Mouse (Mus musculus): Measurements from ENCODE around the gene Idi1. TPM values are rescaled to one million over a fixed set of nuclear protein-coding genes. Genes with fewer than 3 reads are reported as not detected.
"Not testable (repeated sequence)": the region's sequence is repeated elsewhere in the genome, so short reads cannot be mapped to it uniquely, and the experiment has no call there.

Idi1 gene
- polyA plus RNA-seq (2015; fragmentation: Nextera tagmentation; extraction: Ambion mirVana), result 128 and 130 TPM in 2 replicates

GRCm38 (mm10) chr13:8885445-8886184 lies at the start of gene Idi1:
Gene Idi1 (plus strand): TSS chr13:8885501.
- no peaks in the 10 kb centered on the region for H3K27me3 ChIP-seq (replicated peaks; ENCODE audit: control insufficient read depth, insufficient read depth, low read length)
- peak within 1 kb of the TSS; percentile 67 for H3K4me2 ChIP-seq (ENCODE audit: low read depth, low read length)
- ATAC-seq, result peak; percentile 100
- peak within 1 kb of the TSS; percentile 84 for H3K9ac ChIP-seq (ENCODE audit: low read depth, low read length)
- H3K4me3 ChIP-seq (ENCODE audit: low read length), result peak within 1 kb of the TSS; percentile 76
- peaks cover 3% of the 10 kb centered on the region; the same call in 1 of the 2 replicates for H3K4me1 ChIP-seq (ENCODE audit: control insufficient read depth, insufficient read depth, low read length)
- 0 out of 2 replicates have a peak, but pooled peaks cover 3% of the 10 kb centered on the region for H3K36me3 ChIP-seq (ENCODE audit: control insufficient read depth, insufficient read depth, low read length)
- no peaks in the 10 kb centered on the region for H3K9me3 ChIP-seq (ENCODE audit: control insufficient read depth, low read length)
- WGBS, result under 1% methylated on average over 46 of the region's 46 CpGs
- peak within 1 kb of the TSS; percentile 96 for H3K27ac ChIP-seq (ENCODE audit: low read length)

- no peak overlapping the region for H3K9ac ChIP-seq (ENCODE audit: low read depth, low read length)
- ATAC-seq, result no peak
- 0 out of 2 replicates have a peak, but pooled peaks cover 8% of the 10 kb centered on the region for H3K36me3 ChIP-seq (ENCODE audit: control insufficient read depth, insufficient read depth, low read length)
- no peaks in the 10 kb centered on the region for H3K27me3 ChIP-seq (replicated peaks; ENCODE audit: control insufficient read depth, insufficient read depth, low read length)
- no peak overlapping the region for H3K4me2 ChIP-seq (ENCODE audit: low read depth, low read length)
- no peaks in the 10 kb centered on the region for H3K9me3 ChIP-seq (ENCODE audit: control insufficient read depth, low read length)
- no peak overlapping the region for H3K4me3 ChIP-seq (ENCODE audit: low read length)
- WGBS, result 70% methylated on average over 3 of the region's 3 CpGs
- no peaks in the 10 kb centered on the region for H3K4me1 ChIP-seq (ENCODE audit: control insufficient read depth, insufficient read depth, low read length)
- no peak overlapping the region for H3K27ac ChIP-seq (ENCODE audit: low read length)
These were observed 46.9 kb upstream of the Idi1 start for GRCm38 (mm10) chr13:8838394-8838793.

- Histone ChIP-seq H3K4me3 (ENCODE audit: low read length) (no peak overlapping the region), H3K9ac (ENCODE audit: low read depth, low read length) (no peak overlapping the region), H3K4me1 (ENCODE audit: control insufficient read depth, insufficient read depth, low read length) (no peaks in the 10 kb centered on the region), H3K9me3 (ENCODE audit: control insufficient read depth, low read length) (no peaks in the 10 kb centered on the region), H3K4me2 (ENCODE audit: low read depth, low read length) (no peak overlapping the region), H3K36me3 (ENCODE audit: control insufficient read depth, insufficient read depth, low read length) (0 out of 2 replicates have a peak, but pooled peaks cover 8% of the 10 kb centered on the region), H3K27ac (ENCODE audit: low read length) (0 out of 2 replicates have a peak overlapping the region, but pooled peaks have one; percentile 20), H3K27me3 (replicated peaks; ENCODE audit: control insufficient read depth, insufficient read depth, low read length) (no peaks in the 10 kb centered on the region)
- 83% methylated on average over 10 of the region's 10 CpGs for WGBS
- no peak for ATAC-seq
These were observed 46.2 kb upstream of the Idi1 start for GRCm38 (mm10) chr13:8839111-8839510.

- H3K4me1 ChIP-seq (ENCODE audit: control insufficient read depth, insufficient read depth, low read length), result no peaks in the 10 kb centered on the region
- WGBS, result 72% methylated on average over 6 of the region's 6 CpGs
- no peak overlapping the region for H3K4me3 ChIP-seq (ENCODE audit: low read length)
- peak overlapping the region; percentile 20; the same call in 1 of the 2 replicates for H3K27ac ChIP-seq (ENCODE audit: low read length)
- ATAC-seq, result no peak
- H3K9ac ChIP-seq (ENCODE audit: low read depth, low read length), result no peak overlapping the region
- no peaks in the 10 kb centered on the region for H3K27me3 ChIP-seq (replicated peaks; ENCODE audit: control insufficient read depth, insufficient read depth, low read length)
- H3K4me2 ChIP-seq (ENCODE audit: low read depth, low read length), result no peak overlapping the region
- H3K9me3 ChIP-seq (ENCODE audit: control insufficient read depth, low read length), result no peaks in the 10 kb centered on the region
- H3K36me3 ChIP-seq (ENCODE audit: control insufficient read depth, insufficient read depth, low read length), result 0 out of 2 replicates have a peak, but pooled peaks cover 8% of the 10 kb centered on the region
These were observed 45.4 kb upstream of the Idi1 start for GRCm38 (mm10) chr13:8839937-8840336.

- H3K4me1 ChIP-seq (ENCODE audit: control insufficient read depth, insufficient read depth, low read length), result no peaks in the 10 kb centered on the region
- no peak overlapping the region for H3K27ac ChIP-seq (ENCODE audit: low read length)
- no peak overlapping the region for H3K9ac ChIP-seq (ENCODE audit: low read depth, low read length)
- H3K4me2 ChIP-seq (ENCODE audit: low read depth, low read length), result no peak overlapping the region
- H3K27me3 ChIP-seq (replicated peaks; ENCODE audit: control insufficient read depth, insufficient read depth, low read length), result no peaks in the 10 kb centered on the region
- no peaks in the 10 kb centered on the region for H3K9me3 ChIP-seq (ENCODE audit: control insufficient read depth, low read length)
- H3K4me3 ChIP-seq (ENCODE audit: low read length), result no peak overlapping the region
- ATAC-seq, result no peak
- H3K36me3 ChIP-seq (ENCODE audit: control insufficient read depth, insufficient read depth, low read length), result 0 out of 2 replicates have a peak, but pooled peaks cover 8% of the 10 kb centered on the region
- WGBS, result 89% methylated on average over 2 of the region's 2 CpGs
These were observed 44.4 kb upstream of the Idi1 start for GRCm38 (mm10) chr13:8840941-8841340.

GRCm38 (mm10) chr13:8841846-8842245 lies 43.5 kb upstream of the Idi1 start:
- WGBS, result 94% methylated on average over 7 of the region's 7 CpGs
- H3K27me3 ChIP-seq (replicated peaks; ENCODE audit: control insufficient read depth, insufficient read depth, low read length); H3K4me2 ChIP-seq (ENCODE audit: low read depth, low read length); H3K27ac ChIP-seq (ENCODE audit: low read length); ATAC-seq; H3K36me3 ChIP-seq (ENCODE audit: control insufficient read depth, insufficient read depth, low read length); H3K4me3 ChIP-seq (ENCODE audit: low read length); H3K9me3 ChIP-seq (ENCODE audit: control insufficient read depth, low read length); H3K9ac ChIP-seq (ENCODE audit: low read depth, low read length); H3K4me1 ChIP-seq (ENCODE audit: control insufficient read depth, insufficient read depth, low read length): not testable (repeated sequence)

- Histone ChIP-seq H3K36me3 (ENCODE audit: control insufficient read depth, insufficient read depth, low read length) (0 out of 2 replicates have a peak, but pooled peaks cover 8% of the 10 kb centered on the region), H3K9me3 (ENCODE audit: control insufficient read depth, low read length) (no peaks in the 10 kb centered on the region), H3K4me2 (ENCODE audit: low read depth, low read length) (no peak overlapping the region), H3K27me3 (replicated peaks; ENCODE audit: control insufficient read depth, insufficient read depth, low read length) (no peaks in the 10 kb centered on the region), H3K4me1 (ENCODE audit: control insufficient read depth, insufficient read depth, low read length) (no peaks in the 10 kb centered on the region), H3K27ac (ENCODE audit: low read length) (no peak overlapping the region), H3K4me3 (ENCODE audit: low read length) (no peak overlapping the region), H3K9ac (ENCODE audit: low read depth, low read length) (no peak overlapping the region)
- 92% methylated on average over 3 of the region's 3 CpGs for WGBS
- ATAC-seq, result no peak
These were observed 43.0 kb upstream of the Idi1 start for GRCm38 (mm10) chr13:8842273-8842672.

- Histone ChIP-seq H3K27ac (ENCODE audit: low read length) (no peak overlapping the region), H3K4me2 (ENCODE audit: low read depth, low read length) (no peak overlapping the region), H3K4me3 (ENCODE audit: low read length) (no peak overlapping the region), H3K4me1 (ENCODE audit: control insufficient read depth, insufficient read depth, low read length) (no peaks in the 10 kb centered on the region), H3K36me3 (ENCODE audit: control insufficient read depth, insufficient read depth, low read length) (0 out of 2 replicates have a peak, but pooled peaks cover 2% of the 10 kb centered on the region), H3K9ac (ENCODE audit: low read depth, low read length) (no peak overlapping the region), H3K9me3 (ENCODE audit: control insufficient read depth, low read length) (no peaks in the 10 kb centered on the region), H3K27me3 (replicated peaks; ENCODE audit: control insufficient read depth, insufficient read depth, low read length) (no peaks in the 10 kb centered on the region)
- ATAC-seq, result no peak
- WGBS, result 58% methylated on average over 2 of the region's 2 CpGs
These were observed 37.6 kb upstream of the Idi1 start for GRCm38 (mm10) chr13:8847702-8848101.

- Histone ChIP-seq H3K9me3 (ENCODE audit: control insufficient read depth, low read length) (no peaks in the 10 kb centered on the region), H3K4me1 (ENCODE audit: control insufficient read depth, insufficient read depth, low read length) (no peaks in the 10 kb centered on the region), H3K4me2 (ENCODE audit: low read depth, low read length) (no peak overlapping the region), H3K4me3 (ENCODE audit: low read length) (no peak overlapping the region), H3K36me3 (ENCODE audit: control insufficient read depth, insufficient read depth, low read length) (peaks cover 6% of the 10 kb centered on the region; the same call in 1 of the 2 replicates), H3K27me3 (replicated peaks; ENCODE audit: control insufficient read depth, insufficient read depth, low read length) (no peaks in the 10 kb centered on the region), H3K9ac (ENCODE audit: low read depth, low read length) (no peak overlapping the region), H3K27ac (ENCODE audit: low read length) (no peak overlapping the region)
- 72% methylated on average over 1 of the region's 1 CpGs for WGBS
- no peak for ATAC-seq
These were observed 36.0 kb upstream of the Idi1 start for GRCm38 (mm10) chr13:8849311-8849710.

All from intestine, embryonic 16.5 days (tissue).